Mouse (Mus musculus) urinary bladder, postnatal 10 days (tissue): ENCODE results near the gene Gla.
"Not testable (repeated sequence)": the region's sequence is repeated elsewhere in the genome, so short reads cannot be mapped to it uniquely, and the experiment has no call there.

Experiments used
- DNase-seq: peaks from one replicate; pipeline ENCODE4 v3.0.0; 2022; ENCODE audit warnings: low spot score

Gene Gla

GRCm38 (mm10) chrX:134588261-134588660 is 12.7 kb downstream of the Gla start:
- DNase-seq: no peak

GRCm38 (mm10) chrX:134586447-134586846 is 14.5 kb downstream of the Gla start:
- no peak for DNase-seq

GRCm38 (mm10) chrX:134585103-134586002 is 15.6 kb downstream of the Gla start, which contains the start of gene Rpl36a:
TSS of gene Rpl36a (plus strand) at chrX:134585654.
- DNase-seq: peak; percentile 41

GRCm38 (mm10) chrX:134582888-134583669 is 17.8 kb downstream of the Gla start, which contains the start of gene Btk:
TSS of gene Btk (minus strand) at chrX:134583570.
- no peak for DNase-seq

GRCm38 (mm10) chrX:134582270-134582669 is 18.7 kb downstream of the Gla start:
- DNase-seq: no peak

GRCm38 (mm10) chrX:134580528-134581305 is 20.2 kb downstream of the Gla start:
- DNase-seq: no peak

- no peak for DNase-seq
Measured at GRCm38 (mm10) chrX:134577896-134578295, 23.0 kb downstream of the Gla start.

GRCm38 (mm10) chrX:134566536-134567222 is 34.2 kb downstream of the Gla start:
- DNase-seq: no peak

GRCm38 (mm10) chrX:134564326-134564725 is 36.6 kb downstream of the Gla start:
- no peak for DNase-seq

GRCm38 (mm10) chrX:134554425-134554824 is 46.5 kb downstream of the Gla start:
- DNase-seq: no peak

GRCm38 (mm10) chrX:134553326-134553725 is 47.6 kb downstream of the Gla start:
- no peak for DNase-seq

GRCm38 (mm10) chrX:134550903-134551302 is 50.0 kb downstream of the Gla start:
- DNase-seq: no peak

GRCm38 (mm10) chrX:134547330-134547729 is 53.6 kb downstream of the Gla start:
- no peak for DNase-seq

- no peak for DNase-seq
Measured at GRCm38 (mm10) chrX:134541955-134542308, 59.0 kb downstream of the Gla start.

- peak; percentile 8 for DNase-seq
Measured at GRCm38 (mm10) chrX:134541145-134541954, 59.6 kb downstream of the Gla start, which contains the start of gene Timm8a1. TSS of gene Timm8a1 (minus strand) at chrX:134541865.

GRCm38 (mm10) chrX:134540414-134541135 is 60.4 kb downstream of the Gla start:
- DNase-seq: no peak

- DNase-seq: not testable (repeated sequence)
Measured at GRCm38 (mm10) chrX:134539795-134540194, 61.1 kb downstream of the Gla start.
